Mouse (Mus musculus) forebrain, embryonic 14.5 days (tissue): ENCODE results near the gene Sh3bgr. TPM values are rescaled to one million over a fixed set of nuclear protein-coding genes. Genes with fewer than 3 reads are reported as not detected.

Source experiments
- ATAC-seq: fragments of 200-750 bp; cut with Nextera tagmentation; 2 replicates; pipeline ENCODE4 v1.8.0; 2017; ENCODE audit warnings: mild to moderate bottlenecking, moderate library complexity
- DNase-seq: peaks from one replicate; pipeline ENCODE4 v3.0.0-alpha.2; 2015; ENCODE audit warnings: low spot score
- H3K27ac ChIP-seq: fragments of 300-500 bp; sonication (generic); 2 replicates; pipeline ENCODE4 v1.5.1; 2014; ENCODE audit warnings: low read depth, mild to moderate bottlenecking, control low read depth, low read length, moderate library complexity
- H3K27me3 ChIP-seq: fragments of 300-500 bp; sonication (generic); replicated peaks from 2 replicates; pipeline ENCODE4 v1.6.1; 2014; ENCODE audit warnings: low read length, control low read depth, mixed read lengths; ENCODE audit not compliant: control insufficient read depth, insufficient read depth
- H3K36me3 ChIP-seq: fragments of 300-500 bp; sonication (generic); 2 replicates; pipeline ENCODE4 v1.6.1; 2014; ENCODE audit warnings: low read length, control low read depth; ENCODE audit not compliant: control insufficient read depth, insufficient read depth
- H3K4me1 ChIP-seq: fragments of 300-500 bp; sonication (generic); 2 replicates; pipeline ENCODE4 v1.6.1; 2014; ENCODE audit warnings: antibody characterized with exemption, low read length, control low read depth; ENCODE audit not compliant: control insufficient read depth, insufficient read depth
- H3K4me2 ChIP-seq: fragments of 300-500 bp; sonication (generic); 2 replicates; pipeline ENCODE4 v1.6.1; 2014; ENCODE audit warnings: mild to moderate bottlenecking, control low read depth, low read length
- H3K4me3 ChIP-seq: fragments of 300-500 bp; sonication (generic); 2 replicates; pipeline ENCODE4 v1.5.1; 2014; ENCODE audit warnings: low read depth, low read length, control low read depth
- H3K9ac ChIP-seq: fragments of 300-500 bp; sonication (generic); 2 replicates; pipeline ENCODE4 v1.6.1; 2014; ENCODE audit warnings: mild to moderate bottlenecking, low read length, control low read depth, moderate library complexity
- H3K9me3 ChIP-seq: fragments of 300-500 bp; sonication (generic); replicated peaks from 2 replicates; pipeline ENCODE4 v1.6.1; 2016; ENCODE audit warnings: low read length, control low read depth, mixed read lengths; ENCODE audit not compliant: control insufficient read depth
- WGBS: fragments of 180-500 bp; shearing (Covaris S2); extraction: QIAGEN DNeasy Blood & Tissue Kit; methylation state at CpG from one replicate; pipeline ENCODE4 v1.1.7; 2014; 5-methylcytosine and 5-hydroxymethylcytosine counted together
- polyA plus RNA-seq: library from polyadenylated mRNA; unstranded; fragments of >200 nt; fragmentation: Nextera tagmentation; extraction: Ambion mirVana; gene quantifications from 2 replicates; pipeline ENCODE4 v1.2.1, GENCODE M21; 2014

Gene Sh3bgr
- polyA plus RNA-seq = 0.60 and 1.4 TPM in 2 replicates

DNA sequence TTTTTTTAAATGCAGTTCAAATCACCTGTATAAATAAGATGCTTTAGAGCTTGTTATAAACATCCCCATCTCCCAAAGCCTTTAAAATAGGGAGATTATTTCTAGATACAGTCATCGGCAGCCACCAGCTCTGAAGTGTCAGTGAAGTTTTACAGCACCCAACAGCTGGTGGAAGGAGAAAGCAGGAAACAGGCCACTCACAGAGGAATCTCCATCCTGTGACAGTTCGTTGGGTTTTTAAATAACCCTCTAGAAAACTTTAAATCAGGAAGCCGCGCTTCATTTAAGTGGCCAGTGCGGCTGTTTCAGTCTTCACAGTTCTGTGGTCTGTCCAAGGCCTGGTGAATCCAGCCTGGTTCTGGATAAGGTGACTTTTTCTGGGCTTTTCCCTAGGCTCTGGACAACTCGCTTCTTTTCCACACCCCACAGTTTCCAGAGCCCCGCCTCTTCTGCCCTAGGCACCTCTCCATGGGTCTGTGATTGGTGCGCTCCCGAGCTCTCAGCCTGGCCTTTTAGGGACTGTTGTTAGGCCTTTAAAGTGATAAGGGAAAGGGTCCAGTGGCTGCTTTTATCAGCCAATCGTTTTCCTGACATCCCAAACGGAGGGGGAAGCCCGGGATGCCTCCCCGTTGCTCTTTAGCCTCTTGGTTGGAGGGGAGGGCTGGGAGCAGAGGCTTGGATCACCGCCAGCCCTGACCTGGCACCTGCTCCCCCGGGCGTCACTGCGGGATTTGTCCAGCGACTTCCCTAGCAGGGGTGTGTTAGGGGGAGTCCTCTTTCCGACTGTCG is at the start of gene Sh3bgr:
Gene Sh3bgr (plus strand): TSS at position 538 of the 789 bp plus-strand sequence.
- H3K9me3 ChIP-seq = no peaks in the 10 kb centered on the region
- H3K4me1 ChIP-seq = peaks cover 8% of the 10 kb centered on the region; the same call in 1 of the 2 replicates
- H3K4me3 ChIP-seq = peak within 1 kb of the TSS; percentile 12; the same call in 1 of the 2 replicates
- DNase-seq (peak; percentile 37), ATAC-seq (peak; percentile 77)
- no peak within 1 kb of the TSS for H3K27ac ChIP-seq
- H3K4me2 ChIP-seq = peak within 1 kb of the TSS; percentile 51
- 9% methylated on average over 20 of the region's 20 CpGs for WGBS
- no peaks in the 10 kb centered on the region for H3K36me3 ChIP-seq
- peak within 1 kb of the TSS; percentile 56 for H3K9ac ChIP-seq
- no peaks in the 10 kb centered on the region for H3K27me3 ChIP-seq

DNA sequence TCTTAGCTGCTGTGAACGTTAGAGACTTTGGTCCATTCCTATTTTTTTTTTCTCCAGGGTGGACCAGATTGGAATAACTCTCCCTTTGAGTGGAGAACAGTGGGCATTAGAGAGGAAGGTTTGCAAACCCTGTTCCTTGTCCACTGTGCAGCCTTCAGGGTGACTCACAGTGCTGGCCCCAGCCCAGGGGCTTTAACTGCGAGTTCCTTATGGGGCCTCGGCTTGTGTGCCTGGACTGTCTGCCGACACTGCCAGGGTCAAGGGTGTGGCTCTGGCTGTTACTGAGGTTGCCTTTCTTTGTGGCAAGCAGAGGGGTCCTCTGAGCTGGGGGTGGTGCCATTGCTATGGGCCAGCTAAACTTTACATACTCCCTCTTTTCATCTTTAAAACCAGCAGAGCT is 49.3 kb upstream of the Sh3bgr start:
- no peak overlapping the region for H3K9ac ChIP-seq
- WGBS = 84% methylated on average over 4 of the region's 4 CpGs

DNA sequence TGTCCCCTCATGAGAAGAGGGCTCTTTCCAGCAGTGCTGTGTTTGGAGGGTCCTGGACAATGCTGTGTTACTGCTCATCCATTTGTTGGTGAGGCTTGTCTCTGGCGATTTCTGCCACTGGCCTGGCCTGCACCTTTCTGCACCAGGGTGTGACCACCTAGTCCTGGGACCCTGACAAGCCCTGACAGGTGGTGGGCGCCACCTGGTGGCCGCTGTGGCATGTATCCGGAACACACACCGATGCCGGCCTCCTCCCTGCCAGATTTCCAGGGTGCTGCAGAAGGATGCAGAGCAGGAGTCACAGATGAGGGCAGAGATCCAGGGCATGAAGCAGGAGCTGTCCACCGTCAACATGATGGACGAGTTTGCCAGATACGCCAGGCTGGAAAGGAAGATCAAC is 48.7 kb upstream of the Sh3bgr start:
- Histone ChIP-seq H3K4me2 (no peak overlapping the region), H3K27me3 (no peaks in the 10 kb centered on the region), H3K9me3 (no peaks in the 10 kb centered on the region), H3K27ac (no peak overlapping the region), H3K9ac (no peak overlapping the region), H3K4me3 (no peak overlapping the region), H3K36me3 (peaks cover 40% of the 10 kb centered on the region), H3K4me1 (peaks cover 1% of the 10 kb centered on the region; the same call in 1 of the 2 replicates)
- WGBS = 31% methylated on average over 9 of the region's 9 CpGs
- DNase-seq (peak; percentile 69), ATAC-seq (peak; percentile 30)

More for the DNA sequence above, 49.3 kb upstream of the Sh3bgr start:
- Histone ChIP-seq H3K4me2 (no peak overlapping the region), H3K4me1 (peaks cover 7% of the 10 kb centered on the region), H3K27ac (no peak overlapping the region), H3K36me3 (peaks cover 37% of the 10 kb centered on the region), H3K4me3 (no peak overlapping the region), H3K27me3 (no peaks in the 10 kb centered on the region), H3K9me3 (no peaks in the 10 kb centered on the region)
- DNase-seq (no peak), ATAC-seq (no peak)

DNA sequence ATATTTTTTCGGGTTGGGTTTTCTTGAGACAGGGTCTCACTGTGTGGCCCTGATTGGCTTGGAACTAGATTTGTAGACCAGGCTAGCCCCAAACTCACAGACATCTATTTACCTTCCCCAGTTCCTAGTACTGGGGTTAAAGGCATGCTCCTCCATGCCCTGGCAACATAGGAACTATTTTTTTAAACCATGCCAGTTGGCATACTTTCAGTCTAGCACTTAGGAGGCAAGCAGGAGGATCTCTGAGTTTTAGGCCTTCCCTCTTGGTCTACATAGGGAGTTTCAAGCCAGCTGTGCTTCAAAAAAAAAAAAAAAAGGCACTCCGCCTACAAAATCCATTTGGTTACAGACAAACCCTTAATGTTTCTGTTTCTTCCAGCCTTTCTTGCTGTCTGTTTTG is 45.8 kb upstream of the Sh3bgr start:
- Histone ChIP-seq H3K27ac (no peak overlapping the region), H3K4me3 (no peak overlapping the region), H3K9me3 (no peaks in the 10 kb centered on the region), H3K4me1 (peaks cover 7% of the 10 kb centered on the region; the same call in 1 of the 2 replicates), H3K9ac (no peak overlapping the region), H3K36me3 (peaks cover 34% of the 10 kb centered on the region), H3K27me3 (no peaks in the 10 kb centered on the region), H3K4me2 (no peak overlapping the region)
- ATAC-seq (no peak), DNase-seq (no peak)
- WGBS = 96% methylated on average over 2 of the region's 2 CpGs

DNA sequence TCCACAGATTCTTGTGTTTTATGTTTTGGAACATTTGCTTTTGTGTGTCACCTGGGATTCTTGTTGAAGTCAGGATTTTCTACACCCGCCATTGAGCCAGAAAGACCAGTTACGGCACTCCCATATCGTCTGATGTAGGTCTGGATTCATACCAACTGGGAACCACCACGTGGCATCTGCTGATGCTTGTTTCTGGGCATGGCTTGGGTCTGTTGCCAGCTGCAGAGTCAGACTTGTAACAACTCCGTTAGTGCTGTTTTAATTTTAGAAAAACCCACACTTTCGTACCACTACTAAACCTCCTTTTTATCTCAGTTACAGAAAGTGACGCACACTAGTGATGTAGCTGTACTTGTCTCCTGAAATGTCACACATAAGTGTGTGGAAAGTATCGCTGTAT is 44.2 kb upstream of the Sh3bgr start:
- WGBS = 81% methylated on average over 8 of the region's 8 CpGs

DNA sequence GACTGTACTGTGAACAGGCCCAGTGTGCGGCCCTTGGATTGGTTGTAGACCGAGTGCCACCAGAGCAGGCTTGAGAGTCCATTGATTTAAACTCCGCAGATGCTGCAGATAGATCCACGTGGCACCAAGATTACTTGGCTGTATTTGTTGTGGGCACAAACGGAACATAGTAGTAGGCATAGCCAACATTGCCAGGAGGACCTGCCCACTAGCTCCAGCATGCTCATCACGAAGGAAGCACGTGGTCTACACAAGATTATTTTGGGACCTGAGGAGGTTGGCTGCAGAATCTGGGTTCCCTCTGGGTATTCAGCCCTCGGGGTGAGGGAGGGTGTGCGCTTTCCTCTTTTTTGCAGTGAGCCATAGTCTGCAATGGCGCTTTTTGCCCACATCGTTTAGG is 43.1 kb upstream of the Sh3bgr start:
- ATAC-seq = no peak
- H3K27ac ChIP-seq = no peak overlapping the region
- no peak overlapping the region for H3K4me2 ChIP-seq
- WGBS = 86% methylated on average over 11 of the region's 11 CpGs
- no peak overlapping the region for H3K9ac ChIP-seq
- DNase-seq = no peak
- no peaks in the 10 kb centered on the region for H3K27me3 ChIP-seq
- no peaks in the 10 kb centered on the region for H3K9me3 ChIP-seq
- peaks cover 7% of the 10 kb centered on the region; the same call in 1 of the 2 replicates for H3K4me1 ChIP-seq
- H3K4me3 ChIP-seq = no peak overlapping the region
- H3K36me3 ChIP-seq = peaks cover 34% of the 10 kb centered on the region

More for the DNA sequence above, 44.2 kb upstream of the Sh3bgr start:
- ATAC-seq (no peak), DNase-seq (peak; percentile 49)
- peaks cover 34% of the 10 kb centered on the region for H3K36me3 ChIP-seq
- H3K4me3 ChIP-seq = no peak overlapping the region
- H3K9me3 ChIP-seq = no peaks in the 10 kb centered on the region
- no peaks in the 10 kb centered on the region for H3K27me3 ChIP-seq
- peaks cover 7% of the 10 kb centered on the region; the same call in 1 of the 2 replicates for H3K4me1 ChIP-seq
- H3K27ac ChIP-seq = no peak overlapping the region
- no peak overlapping the region for H3K9ac ChIP-seq
- H3K4me2 ChIP-seq = no peak overlapping the region

- peaks cover 7% of the 10 kb centered on the region; the same call in 1 of the 2 replicates for H3K4me1 ChIP-seq
- ATAC-seq (peak; percentile 21; the same call in 1 of the 2 replicates), DNase-seq (no peak)
- H3K36me3 ChIP-seq = peaks cover 20% of the 10 kb centered on the region
- 63% methylated on average over 12 of the region's 12 CpGs for WGBS
- H3K4me3 ChIP-seq = peak overlapping the region; percentile 48
- H3K27me3 ChIP-seq = no peaks in the 10 kb centered on the region
- H3K27ac ChIP-seq = no peak overlapping the region
- H3K9ac ChIP-seq = peak overlapping the region; percentile 87
- H3K4me2 ChIP-seq = peak overlapping the region; percentile 96
- H3K9me3 ChIP-seq = no peaks in the 10 kb centered on the region
These were observed 41.7 kb upstream of the Sh3bgr start for GRCm38 (mm10) chr16:96158511-96159080.

DNA sequence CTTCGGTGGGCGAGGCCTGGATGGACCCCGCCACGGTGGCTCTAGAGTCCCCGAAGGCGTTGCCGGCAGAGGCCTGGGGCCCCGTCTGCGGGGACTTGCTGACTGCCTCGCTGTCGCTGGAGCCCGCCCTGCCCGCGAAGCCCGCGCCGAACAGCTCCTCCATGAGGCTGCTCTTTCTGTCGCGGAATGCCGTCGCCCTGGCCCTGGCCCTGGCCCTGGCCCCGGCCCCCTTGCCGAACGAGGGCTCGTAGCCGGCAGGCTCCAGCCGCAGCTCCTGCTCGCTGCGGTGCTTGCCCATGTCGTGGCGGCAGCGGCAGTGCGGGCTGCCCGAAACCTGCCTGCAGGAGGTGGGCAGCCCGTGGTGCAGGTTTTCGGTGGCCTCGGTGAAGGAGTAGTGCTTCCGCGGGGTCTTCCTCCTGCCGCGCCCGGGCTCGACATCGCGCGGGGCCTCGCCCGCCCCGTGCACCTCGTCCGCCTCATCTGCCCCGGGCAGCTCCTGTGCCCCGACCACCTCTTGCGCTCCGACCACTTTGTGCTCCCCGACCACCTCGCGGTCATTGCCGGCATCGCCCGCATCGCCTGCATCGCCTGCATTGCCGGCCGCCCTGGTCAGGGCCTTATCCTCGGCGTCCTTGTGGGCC is 41.0 kb upstream of the Sh3bgr start:
- peak overlapping the region; percentile 96 for H3K4me2 ChIP-seq
- no peaks in the 10 kb centered on the region for H3K27me3 ChIP-seq
- H3K9ac ChIP-seq = peak overlapping the region; percentile 87
- peaks cover 14% of the 10 kb centered on the region for H3K36me3 ChIP-seq
- H3K27ac ChIP-seq = peak overlapping the region; percentile 74
- peaks cover 7% of the 10 kb centered on the region; the same call in 1 of the 2 replicates for H3K4me1 ChIP-seq
- peak overlapping the region; percentile 48 for H3K4me3 ChIP-seq
- WGBS = 1% methylated on average over 67 of the region's 67 CpGs
- no peaks in the 10 kb centered on the region for H3K9me3 ChIP-seq
- peak; percentile 67 for DNase-seq
- ATAC-seq = peak; percentile 80
